Comparison of ENCODE assay signal across 8 mouse cellular contexts in genomic region chr6:86570830-86571229, GRCm38 (mm10). TPM values are rescaled to one million over a fixed set of nuclear protein-coding genes. Genes with fewer than 3 reads are reported as not detected.
DNase-seq lines count a peak whose midpoint lies in the region; ATAC-seq and TF ChIP-seq lines count a peak whose summit lies in the region.

No protein-coding gene starts in this region.

- H3K9ac ChIP-seq in forebrain, embryonic 14.5 days (ENCODE audit: low read length) = no peak overlapping the region

- H3K9me3 ChIP-seq in G1E (replicated peaks) = no peaks in the 10 kb centered on the region
- H3K9me3 ChIP-seq in forebrain, embryonic 14.5 days (replicated peaks; ENCODE audit: control insufficient read depth, low read length) = no peaks in the 10 kb centered on the region

- no peak overlapping the region for H3K27ac ChIP-seq in forebrain, embryonic 14.5 days (ENCODE audit: low read depth, low read length)

- peaks cover 24% of the 10 kb centered on the region for H3K27me3 ChIP-seq in G1E (ENCODE audit: insufficient read depth, low read length)
- no peaks in the 10 kb centered on the region for H3K27me3 ChIP-seq in forebrain, embryonic 14.5 days (replicated peaks; ENCODE audit: control insufficient read depth, insufficient read depth, low read length)

- no peak for ATAC-seq in G1E (ENCODE audit: extremely low read depth, insufficient number of reproducible peaks, low FRiP score, poor library complexity, severe bottlenecking)
- peak; percentile 97 for ATAC-seq in megakaryocyte, adult 5-6 weeks (ENCODE audit: poor library complexity, severe bottlenecking)
- ATAC-seq in forebrain, embryonic 14.5 days = no peak
- ATAC-seq in cerebellum, adult (ENCODE audit: insufficient number of reproducible peaks, low FRiP score, low TSS enrichment) = no peak

- H3K4me2 ChIP-seq in forebrain, embryonic 14.5 days (ENCODE audit: low read length) = no peak overlapping the region

- peaks cover 11% of the 10 kb centered on the region for H3K36me3 ChIP-seq in G1E (replicated peaks)
- peaks cover 11% of the 10 kb centered on the region; the same call in 1 of the 2 replicates for H3K36me3 ChIP-seq in forebrain, embryonic 14.5 days (ENCODE audit: control insufficient read depth, insufficient read depth, low read length)

- peaks cover 19% of the 10 kb centered on the region for H3K4me1 ChIP-seq in G1E (ENCODE audit: insufficient read depth, low read depth, low read length)
- peaks cover 6% of the 10 kb centered on the region for H3K4me1 ChIP-seq in forebrain, embryonic 14.5 days (ENCODE audit: control insufficient read depth, insufficient read depth, low read length)

- no peak for TF ChIP-seq CTCF in G1E (IDR thresholded peaks at IDR 0.05; ENCODE audit: low read depth, low read length)

- peak; percentile 37 to 41 for DNase-seq in cerebellum, postnatal 14 days
- no peak for DNase-seq in cerebellum, adult 9-10 months
- DNase-seq in G1E (ENCODE audit: low spot score) = no peak
- DNase-seq in heart, postnatal 25 days (ENCODE audit: low spot score) = peak; percentile 25
- DNase-seq in forebrain, embryonic 14.5 days (ENCODE audit: low spot score) = no peak
- DNase-seq in layer of hippocampus, postnatal 10 days (ENCODE audit: low spot score in 2 of 2) = no peak

- peak overlapping the region; percentile 18; the same call in 1 of the 2 replicates for H3K4me3 ChIP-seq in G1E (ENCODE audit: low read depth, low read length)
- H3K4me3 ChIP-seq in forebrain, embryonic 14.5 days (ENCODE audit: low read depth, low read length) = no peak overlapping the region

- WGBS in forebrain, embryonic 14.5 days = 62% methylated on average over 9 of the region's 9 CpGs

- intact Hi-C loops in heart, postnatal 25 days (cut with DNase I) = no loop called here

RNA-seq across cellular contexts. Expression of gene Pcbp1, which starts 44.7 kb away (rescaled TPM):
- total RNA-seq in G1E (2014; fragmentation: Nextera tagmentation) (190 and 191 TPM in 2 replicates), G1E (2017) (94.9 and 101 TPM in 2 replicates)
- 1,039 and 1,367 TPM in 2 replicates for polyA plus RNA-seq in G1E (2012)
- total RNA-seq in heart, postnatal 25 days (2021) = 100 to 1,000 TPM; 153 to 166 TPM
- total RNA-seq in megakaryocyte, adult 5-6 weeks (2015) = 204 and 222 TPM in 2 replicates
- total RNA-seq in megakaryocyte, adult 5-6 weeks (2017) = 58.9 and 76.8 TPM in 2 replicates
- 176 and 206 TPM in 2 replicates for polyA plus RNA-seq in forebrain, embryonic 14.5 days (2014; fragmentation: Nextera tagmentation; extraction: Ambion mirVana)
- total RNA-seq in layer of hippocampus, postnatal 10 days (2021) = 100 to 1,000 TPM; 159 to 184 TPM

RNA-seq across cellular contexts. Expression of gene Asprv1, which starts 57.1 kb away (rescaled TPM):
- total RNA-seq in G1E (2014; fragmentation: Nextera tagmentation) = not detected in 2 replicates
- total RNA-seq in G1E (2017) = 0.23 and 0.33 TPM in 2 replicates
- polyA plus RNA-seq in G1E (2012) = not detected in 2 replicates
- under 1 TPM in 1 of 2 experiments, not detected in 1; 0.16 TPM for total RNA-seq in heart, postnatal 25 days (2021)
- 13.5 and 16.8 TPM in 2 replicates for total RNA-seq in megakaryocyte, adult 5-6 weeks (2015)
- 12.1 and 19.1 TPM in 2 replicates for total RNA-seq in megakaryocyte, adult 5-6 weeks (2017)
- 0.59 and 1.0 TPM in 2 replicates for polyA plus RNA-seq in forebrain, embryonic 14.5 days (2014; fragmentation: Nextera tagmentation; extraction: Ambion mirVana)
- 1 to 10 TPM in 1 of 2 experiments, under 1 TPM in 1; 0.91 to 1.6 TPM for total RNA-seq in layer of hippocampus, postnatal 10 days (2021)

Comparison
In these comparisons a context has a peak if more than half of its experiments do, and no peak if none do; other contexts are left out.
1. DNase-seq: peak in cerebellum, postnatal 14 days (2 of 2) and heart, postnatal 25 days (single experiment); none in cerebellum, adult 9-10 months (single experiment), G1E (single experiment), forebrain, embryonic 14.5 days (single experiment) and layer of hippocampus, postnatal 10 days (0 of 2).
2. RNA of gene Asprv1, which starts 57.1 kb away (total RNA-seq): 12.1 to 19.1 TPM in megakaryocyte, adult 5-6 weeks; 0.91 to 1.6 TPM in layer of hippocampus, postnatal 10 days, 0.23 to 0.33 TPM in G1E and 0.16 TPM in heart, postnatal 25 days; every median in the first group is over 4 times any median in the second.